Mouse (Mus musculus): ENCODE data around the gene Nkiras2. TPM values are rescaled to one million over a fixed set of nuclear protein-coding genes. Genes with fewer than 3 reads are reported as not detected.
"Not testable (repeated sequence)": the region's sequence is repeated elsewhere in the genome, so short reads cannot be mapped to it uniquely, and the experiment has no call there.

The Nkiras2 gene
- polyA plus RNA-seq, 1 experiment from 2014 or later = 67.4 TPM

- Histone ChIP-seq H3K27me3 (ENCODE audit: insufficient read depth, poor library complexity, severe bottlenecking) (peaks cover 56% of the 10 kb centered on the region), H3K9me3 (no peaks in the 10 kb centered on the region), H3K4me3 (no peak overlapping the region), H3K36me3 (no peaks in the 10 kb centered on the region), H3K27ac (no peak overlapping the region), H3K4me1 (peaks cover 29% of the 10 kb centered on the region)
- DNase-seq (ENCODE audit: low spot score) = no peak
- WGBS = 16% methylated on average over 3 of the region's 3 CpGs
Measured at GRCm38 (mm10) chr11:100651748-100652147, 32.7 kb downstream of the Nkiras2 start.

- not testable (repeated sequence) for H3K9me3 ChIP-seq; H3K36me3 ChIP-seq; DNase-seq (ENCODE audit: low spot score); H3K4me3 ChIP-seq; H3K27ac ChIP-seq
- peaks cover 42% of the 10 kb centered on the region for H3K4me1 ChIP-seq
- H3K27me3 ChIP-seq (ENCODE audit: insufficient read depth, poor library complexity, severe bottlenecking) = peaks cover 34% of the 10 kb centered on the region
- 60% methylated on average over 3 of the region's 3 CpGs for WGBS
Measured at GRCm38 (mm10) chr11:100655589-100655988, 36.5 kb downstream of the Nkiras2 start.

- H3K27ac ChIP-seq = peak overlapping the region; percentile 39
- peaks cover 33% of the 10 kb centered on the region for H3K4me1 ChIP-seq
- H3K4me3 ChIP-seq = peak overlapping the region; percentile 34; the same call in 1 of the 2 replicates
- no peak for DNase-seq (ENCODE audit: low spot score)
- 11% methylated on average over 6 of the region's 6 CpGs for WGBS
- H3K36me3 ChIP-seq = no peaks in the 10 kb centered on the region
- no peaks in the 10 kb centered on the region for H3K9me3 ChIP-seq
- H3K27me3 ChIP-seq (ENCODE audit: insufficient read depth, poor library complexity, severe bottlenecking) = peaks cover 25% of the 10 kb centered on the region
Measured at GRCm38 (mm10) chr11:100656458-100656857, 37.4 kb downstream of the Nkiras2 start.

- Histone ChIP-seq H3K4me3 (no peak overlapping the region), H3K4me1 (peaks cover 27% of the 10 kb centered on the region), H3K9me3 (no peaks in the 10 kb centered on the region), H3K27me3 (ENCODE audit: insufficient read depth, poor library complexity, severe bottlenecking) (peaks cover 10% of the 10 kb centered on the region), H3K27ac (no peak overlapping the region; the same call in 1 of the 2 replicates), H3K36me3 (no peaks in the 10 kb centered on the region)
- DNase-seq (ENCODE audit: low spot score) = no peak
- WGBS = 74% methylated on average over 10 of the region's 10 CpGs
Measured at GRCm38 (mm10) chr11:100659806-100660205, 40.8 kb downstream of the Nkiras2 start.

GRCm38 (mm10) chr11:100671049-100671448 is 52.0 kb downstream of the Nkiras2 start:
- no peak overlapping the region for H3K27ac ChIP-seq
- H3K9me3 ChIP-seq = no peaks in the 10 kb centered on the region
- H3K4me3 ChIP-seq = no peak overlapping the region
- no peaks in the 10 kb centered on the region for H3K36me3 ChIP-seq
- H3K27me3 ChIP-seq (ENCODE audit: insufficient read depth, poor library complexity, severe bottlenecking) = peaks cover 38% of the 10 kb centered on the region
- H3K4me1 ChIP-seq = peaks cover 17% of the 10 kb centered on the region
- WGBS = 74% methylated on average over 1 of the region's 1 CpGs
- no peak for DNase-seq (ENCODE audit: low spot score)

GRCm38 (mm10) chr11:100671956-100672355 is 52.9 kb downstream of the Nkiras2 start:
- Histone ChIP-seq H3K36me3 (no peaks in the 10 kb centered on the region), H3K9me3 (no peaks in the 10 kb centered on the region), H3K4me3 (no peak overlapping the region), H3K27ac (no peak overlapping the region), H3K27me3 (ENCODE audit: insufficient read depth, poor library complexity, severe bottlenecking) (peaks cover 38% of the 10 kb centered on the region), H3K4me1 (peaks cover 17% of the 10 kb centered on the region)
- 26% methylated on average over 2 of the region's 2 CpGs for WGBS
- no peak for DNase-seq (ENCODE audit: low spot score)

GRCm38 (mm10) chr11:100673169-100673568 is 54.1 kb downstream of the Nkiras2 start:
- peak overlapping the region; percentile 67 for H3K27ac ChIP-seq
- 4% methylated on average over 23 of the region's 23 CpGs for WGBS
- no peak for DNase-seq (ENCODE audit: low spot score)
- peaks cover 46% of the 10 kb centered on the region for H3K27me3 ChIP-seq (ENCODE audit: insufficient read depth, poor library complexity, severe bottlenecking)
- no peaks in the 10 kb centered on the region for H3K36me3 ChIP-seq
- peaks cover 28% of the 10 kb centered on the region for H3K4me1 ChIP-seq
- peak overlapping the region; percentile 40 for H3K4me3 ChIP-seq
- H3K9me3 ChIP-seq = no peaks in the 10 kb centered on the region

Other genes with a start within 250 kb of the Nkiras2 start
- 91.3 and 112 TPM in 2 replicates for gene Jup, start 221.5 kb upstream of the Nkiras2 start, polyA plus RNA-seq (2016; fragmentation: Nextera tagmentation; extraction: Ambion mirVana)
- gene P3h4, start 204.4 kb upstream of the Nkiras2 start, polyA plus RNA-seq (2016; fragmentation: Nextera tagmentation; extraction: Ambion mirVana) = 71.1 and 81.8 TPM in 2 replicates
- 107 and 123 TPM in 2 replicates for gene Fkbp10, start 203.5 kb upstream of the Nkiras2 start, polyA plus RNA-seq (2016; fragmentation: Nextera tagmentation; extraction: Ambion mirVana)
- gene Nt5c3b, start 177.4 kb upstream of the Nkiras2 start, polyA plus RNA-seq (2016; fragmentation: Nextera tagmentation; extraction: Ambion mirVana) = 124 and 128 TPM in 2 replicates
- 0.71 and 0.90 TPM in 2 replicates for gene Klhl10, start 177.3 kb upstream of the Nkiras2 start, polyA plus RNA-seq (2016; fragmentation: Nextera tagmentation; extraction: Ambion mirVana)
- 6.7 and 9.7 TPM in 2 replicates for gene Klhl11, start 146.5 kb upstream of the Nkiras2 start, polyA plus RNA-seq (2016; fragmentation: Nextera tagmentation; extraction: Ambion mirVana)
- 127 and 139 TPM in 2 replicates for gene Acly, start 91.2 kb upstream of the Nkiras2 start, polyA plus RNA-seq (2016; fragmentation: Nextera tagmentation; extraction: Ambion mirVana)
- 0.59 and 0.75 TPM in 2 replicates for gene Ttc25, start 73.6 kb upstream of the Nkiras2 start, polyA plus RNA-seq (2016; fragmentation: Nextera tagmentation; extraction: Ambion mirVana)
- gene Cnp, start 44.3 kb upstream of the Nkiras2 start, polyA plus RNA-seq (2016; fragmentation: Nextera tagmentation; extraction: Ambion mirVana) = 16.3 and 20.0 TPM in 2 replicates
- 194 and 211 TPM in 2 replicates for gene Dnajc7, start 924 bp downstream of the Nkiras2 start, polyA plus RNA-seq (2016; fragmentation: Nextera tagmentation; extraction: Ambion mirVana)
- 0.23 and 0.27 TPM in 2 replicates for gene Zfp385c, start 73.2 kb downstream of the Nkiras2 start, polyA plus RNA-seq (2016; fragmentation: Nextera tagmentation; extraction: Ambion mirVana)
- 1.1 and 2.4 TPM in 2 replicates for gene Dhx58, start 85.0 kb downstream of the Nkiras2 start, polyA plus RNA-seq (2016; fragmentation: Nextera tagmentation; extraction: Ambion mirVana)
- gene Kat2a, start 93.2 kb downstream of the Nkiras2 start, polyA plus RNA-seq (2016; fragmentation: Nextera tagmentation; extraction: Ambion mirVana) = 52.0 and 59.8 TPM in 2 replicates
- 0.19 and 0.34 TPM in 2 replicates for gene Hspb9, start 94.6 kb downstream of the Nkiras2 start, polyA plus RNA-seq (2016; fragmentation: Nextera tagmentation; extraction: Ambion mirVana)
- 13.7 and 13.9 TPM in 2 replicates for gene Rab5c, start 119.0 kb downstream of the Nkiras2 start, polyA plus RNA-seq (2016; fragmentation: Nextera tagmentation; extraction: Ambion mirVana)
- not detected in 2 replicates for gene Kcnh4, start 140.7 kb downstream of the Nkiras2 start, polyA plus RNA-seq (2016; fragmentation: Nextera tagmentation; extraction: Ambion mirVana)
- not detected in 2 replicates for gene Hcrt, start 143.7 kb downstream of the Nkiras2 start, polyA plus RNA-seq (2016; fragmentation: Nextera tagmentation; extraction: Ambion mirVana)
- 4.8 and 6.3 TPM in 2 replicates for gene Ghdc, start 151.7 kb downstream of the Nkiras2 start, polyA plus RNA-seq (2016; fragmentation: Nextera tagmentation; extraction: Ambion mirVana)
- gene Stat5b, start 231.5 kb downstream of the Nkiras2 start, polyA plus RNA-seq (2016; fragmentation: Nextera tagmentation; extraction: Ambion mirVana) = 25.7 and 30.1 TPM in 2 replicates
- gene Stat5a, start 240.1 kb downstream of the Nkiras2 start, polyA plus RNA-seq (2016; fragmentation: Nextera tagmentation; extraction: Ambion mirVana) = 6.2 and 6.6 TPM in 2 replicates